Mouse (Mus musculus) embryo, embryonic 9.5 days (tissue): ENCODE measurements at regions not wholly inside any gene's neighbourhood (a gene's known extent, or its start where the extent isn't known, plus 50 kb on each side); places are given as distances from the start of the nearest gene placed in this dataset.
"Not testable (repeated sequence)": the region's sequence is repeated elsewhere in the genome, so short reads cannot be mapped to it uniquely, and the experiment has no call there.

Experiments
- DNase-seq: peaks from one replicate; pipeline ENCODE4 v3.0.0-alpha.2; 2017; ENCODE audit errors: extremely low spot score

- DNase-seq: no peak
Observed at GRCm38 (mm10) chr12:8447612-8448011, 52.2 kb downstream of the Rhob start.

- peak; percentile 48 for DNase-seq
Observed at GRCm38 (mm10) chr12:8447025-8447424, 52.8 kb downstream of the Rhob start.

GRCm38 (mm10) chr12:8444975-8445853 is 54.6 kb downstream of the Rhob start:
- no peak for DNase-seq

GRCm38 (mm10) chr12:8443917-8444453 is 55.8 kb downstream of the Rhob start:
- no peak for DNase-seq

GRCm38 (mm10) chr12:8443253-8443661 is 56.6 kb downstream of the Rhob start:
- no peak for DNase-seq

- DNase-seq: no peak
Observed at GRCm38 (mm10) chr12:8441275-8441674, 58.5 kb downstream of the Rhob start.

- DNase-seq: no peak
Observed at GRCm38 (mm10) chr12:8440373-8440772, 59.4 kb downstream of the Rhob start.

GRCm38 (mm10) chr12:8439957-8440356 is 59.9 kb downstream of the Rhob start:
- DNase-seq: no peak

GRCm38 (mm10) chr12:8439486-8439885 is 60.3 kb downstream of the Rhob start:
- no peak for DNase-seq

GRCm38 (mm10) chr12:8438638-8439037 is 61.2 kb downstream of the Rhob start:
- DNase-seq: no peak

- no peak for DNase-seq
Observed at GRCm38 (mm10) chr12:8436976-8437580, 62.7 kb downstream of the Rhob start.

- no peak for DNase-seq
Observed at GRCm38 (mm10) chr12:8436553-8436952, 63.3 kb downstream of the Rhob start.

- DNase-seq: not testable (repeated sequence)
Observed at GRCm38 (mm10) chr12:8435651-8436348, 64.0 kb downstream of the Rhob start.

- no peak for DNase-seq
Observed at GRCm38 (mm10) chr12:8428228-8428990, 71.4 kb downstream of the Rhob start.

GRCm38 (mm10) chr12:8424515-8424914 is 75.3 kb downstream of the Rhob start:
- DNase-seq: no peak

GRCm38 (mm10) chr12:8422676-8423075 is 77.1 kb downstream of the Rhob start:
- no peak for DNase-seq

GRCm38 (mm10) chr12:8421271-8421567 is 78.6 kb downstream of the Rhob start:
- DNase-seq: no peak

- DNase-seq: no peak
Observed at GRCm38 (mm10) chr12:8420511-8421270, 79.1 kb downstream of the Rhob start.

GRCm38 (mm10) chr12:8418890-8419289 is 80.9 kb downstream of the Rhob start:
- DNase-seq: no peak

- DNase-seq: no peak
Observed at GRCm38 (mm10) chr12:8417127-8417790, 82.5 kb downstream of the Rhob start.
